Mouse (Mus musculus) frontal cortex, adult 2 months (tissue): ENCODE data around the gene Ccdc146. TPM values are rescaled to one million over a fixed set of nuclear protein-coding genes. Genes with fewer than 3 reads are reported as not detected.
A peak's percentile ranks its signal among the peaks of the same experiment; 100 is the strongest.

Source experiments
- DNase-seq, 2 experiments: peaks; one replicate each; pipeline ENCODE4 v3.0.0; 2022; ENCODE audit warnings: low spot score in 1 of 2; ENCODE audit errors: extremely low spot score in 1 of 2
- polyA plus RNA-seq: library from polyadenylated mRNA; depleted of rRNA; stranded (reverse); fragments of >200 nt; gene quantifications from 2 replicates; pipeline ENCODE4 v1.2.3, GENCODE M21; 2012; rRNA removed

Ccdc146 gene
- 0.22 and 0.23 TPM in 2 replicates for polyA plus RNA-seq

DNA sequence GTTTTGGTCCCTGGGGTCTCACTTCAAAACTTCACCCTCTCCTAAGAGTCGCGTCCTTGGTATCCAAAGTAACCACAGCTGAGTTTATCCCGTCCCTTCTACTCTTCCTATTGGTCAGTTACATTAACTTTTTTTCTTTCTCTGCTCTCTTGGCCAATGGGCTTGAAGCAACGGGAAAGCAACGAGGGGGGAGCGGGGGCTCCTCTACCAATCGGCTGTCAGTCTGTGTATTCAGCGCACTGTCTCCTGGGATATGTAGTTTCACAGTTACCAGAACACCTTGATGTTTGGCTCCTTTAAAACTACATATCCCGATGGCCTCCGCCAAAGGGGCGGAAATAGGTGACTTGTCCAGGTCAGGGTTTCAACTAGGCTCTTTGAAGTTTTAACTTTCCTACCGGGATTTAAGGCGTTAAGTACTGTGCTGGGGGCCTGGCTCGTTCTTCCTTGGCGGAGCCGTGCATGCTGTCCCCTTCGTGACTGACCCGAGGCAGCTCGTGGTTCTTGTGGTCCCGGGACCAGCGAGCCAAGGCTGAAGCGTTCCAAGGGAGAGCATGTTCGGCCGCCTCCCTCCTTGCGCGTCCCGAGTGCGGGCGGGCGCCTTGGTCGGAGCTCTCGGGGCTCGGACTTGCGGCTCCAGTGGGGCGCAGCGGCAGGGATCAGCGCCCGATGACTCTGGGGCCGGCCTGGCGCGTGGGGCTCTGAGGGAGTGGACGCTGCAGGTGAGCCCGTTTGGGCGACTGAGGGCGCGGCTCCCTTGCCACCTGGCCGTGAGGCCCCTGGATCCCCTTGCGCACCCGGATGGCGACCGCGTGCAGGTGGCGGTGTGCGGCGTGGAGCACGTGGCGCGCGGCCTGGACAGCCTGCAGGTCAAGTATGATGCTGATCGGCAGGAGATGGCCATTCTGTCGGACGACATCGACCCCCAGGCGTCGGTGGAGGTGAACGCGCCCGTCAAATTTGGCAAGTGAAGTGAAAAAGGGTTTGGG lies at the start of gene Ccdc146, which contains the start of gene Fam185a:
Gene Ccdc146, minus strand, starts transcription at position 64 of the 989 bp plus-strand sequence.
Gene Fam185a, plus strand, starts transcription at position 345 of the 989 bp plus-strand sequence.
- DNase-seq: peak; percentile 97 to 98

- no peak for DNase-seq
These were observed 43.6 kb upstream of the Ccdc146 start for GRCm38 (mm10) chr5:21468100-21468499.

- DNase-seq: no peak
These were observed 42.9 kb upstream of the Ccdc146 start for GRCm38 (mm10) chr5:21467387-21467786.

GRCm38 (mm10) chr5:21440833-21441530 lies 16.5 kb upstream of the Ccdc146 start:
- DNase-seq: peak in 1 of 2 experiments; percentile 27

- DNase-seq: no peak
These were observed 15.1 kb upstream of the Ccdc146 start for GRCm38 (mm10) chr5:21439446-21440110.

DNA sequence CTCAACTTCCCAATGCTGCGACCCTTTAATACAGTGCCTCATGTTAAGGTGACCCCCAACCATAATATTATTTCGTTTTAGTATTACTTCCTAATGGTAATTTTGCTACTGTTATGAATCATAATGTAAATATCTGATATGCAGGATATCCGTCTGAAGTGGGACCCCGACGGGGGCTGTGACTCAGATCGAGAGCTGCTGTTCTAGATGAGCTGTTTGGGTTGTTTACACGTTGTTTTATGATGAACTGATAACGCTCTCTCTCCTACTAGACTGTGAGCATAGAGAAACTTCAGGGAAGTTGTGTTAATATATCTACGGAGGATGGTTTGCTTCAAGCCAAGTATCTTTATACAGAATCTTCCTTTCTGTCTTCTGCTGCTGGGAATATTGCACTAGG lies 14.0 kb upstream of the Ccdc146 start:
- no peak for DNase-seq

GRCm38 (mm10) chr5:21436471-21436975 lies 12.0 kb upstream of the Ccdc146 start:
- no peak for DNase-seq

DNA sequence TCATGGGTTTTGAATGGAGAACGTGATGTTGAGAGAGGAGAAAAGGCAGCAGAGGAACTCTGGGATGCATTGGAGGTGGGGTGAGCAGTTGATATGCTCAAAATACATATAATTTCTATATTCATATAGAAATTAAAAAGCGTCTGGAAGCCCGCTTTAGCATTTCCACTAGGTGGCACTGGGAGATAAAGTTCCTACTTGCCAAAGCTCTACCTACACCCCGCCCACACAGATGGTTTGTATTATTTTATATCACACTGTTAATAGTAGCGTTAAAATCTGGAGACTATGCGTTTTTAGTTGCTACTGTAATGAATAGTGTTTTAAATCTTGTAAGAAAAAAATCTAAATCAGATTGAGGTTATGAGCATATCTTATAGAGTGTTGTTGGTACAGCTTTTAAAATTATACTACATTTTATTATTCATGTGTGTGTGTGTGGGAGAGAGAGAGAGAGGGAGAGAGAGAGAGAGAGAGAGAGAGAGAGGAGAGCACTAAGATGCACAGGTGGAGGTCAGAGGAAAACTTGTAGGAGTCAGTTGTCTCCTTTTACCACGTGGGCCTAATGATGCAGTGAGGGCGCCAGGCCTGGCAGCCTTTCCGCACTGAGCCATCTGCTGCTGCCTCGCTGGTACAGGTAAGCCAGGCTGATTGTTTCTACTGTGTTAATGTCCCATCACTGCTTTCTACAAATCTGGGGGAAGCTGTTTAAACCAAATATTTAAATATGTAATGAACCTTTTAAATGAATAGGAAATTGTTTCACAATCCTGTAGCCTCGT lies 9.9 kb upstream of the Ccdc146 start:
- peak; percentile 23 to 74 for DNase-seq

- no peak for DNase-seq
These were observed 2.2 kb upstream of the Ccdc146 start for GRCm38 (mm10) chr5:21426666-21427065.

DNA sequence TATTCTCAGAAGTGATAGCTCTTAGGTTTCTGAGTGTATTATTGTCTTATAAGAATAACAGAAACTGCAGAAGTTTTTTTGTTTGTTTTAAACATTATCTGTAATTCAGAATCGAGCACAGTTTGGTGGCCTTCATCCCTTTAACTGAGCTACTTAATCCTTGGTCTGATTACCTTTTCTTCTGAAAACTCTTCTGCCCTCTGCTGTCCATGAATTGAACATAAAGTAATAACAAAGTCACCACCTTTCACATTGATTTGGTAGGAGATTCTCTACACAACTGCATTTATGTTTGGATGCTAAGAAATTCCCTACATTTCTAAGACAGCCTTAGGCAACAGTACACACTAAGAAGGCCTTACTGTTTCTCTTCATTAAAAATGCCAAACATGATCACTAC lies 3.9 kb downstream of the Ccdc146 start:
- DNase-seq: peak in 1 of 2 experiments; percentile 63

DNA sequence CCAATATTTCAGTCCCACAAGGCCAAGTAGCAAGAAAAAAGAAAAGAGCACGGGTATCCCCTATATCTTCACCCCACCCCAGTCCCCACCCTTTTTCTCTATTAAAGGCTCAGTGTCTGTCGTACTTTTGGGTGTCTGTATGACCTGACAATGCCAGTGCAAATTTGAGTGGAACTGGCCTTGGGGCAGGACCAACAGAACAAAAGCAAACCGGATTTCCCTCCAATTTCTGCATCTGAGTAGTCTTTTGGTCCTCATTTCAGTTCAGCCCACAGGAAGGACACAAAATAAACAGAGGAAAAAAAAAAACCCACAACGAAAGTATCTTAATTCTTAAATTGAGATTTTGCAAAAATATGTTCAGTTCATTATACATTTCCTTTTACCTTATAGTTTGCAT lies 5.9 kb downstream of the Ccdc146 start:
- DNase-seq: no peak

- no peak for DNase-seq
These were observed 10.2 kb downstream of the Ccdc146 start for GRCm38 (mm10) chr5:21414116-21414820.

GRCm38 (mm10) chr5:21413322-21413721 lies 11.2 kb downstream of the Ccdc146 start:
- DNase-seq: no peak

- DNase-seq: no peak
These were observed 12.4 kb downstream of the Ccdc146 start for GRCm38 (mm10) chr5:21412056-21412455.

GRCm38 (mm10) chr5:21411261-21411666 lies 13.2 kb downstream of the Ccdc146 start:
- no peak for DNase-seq

DNA sequence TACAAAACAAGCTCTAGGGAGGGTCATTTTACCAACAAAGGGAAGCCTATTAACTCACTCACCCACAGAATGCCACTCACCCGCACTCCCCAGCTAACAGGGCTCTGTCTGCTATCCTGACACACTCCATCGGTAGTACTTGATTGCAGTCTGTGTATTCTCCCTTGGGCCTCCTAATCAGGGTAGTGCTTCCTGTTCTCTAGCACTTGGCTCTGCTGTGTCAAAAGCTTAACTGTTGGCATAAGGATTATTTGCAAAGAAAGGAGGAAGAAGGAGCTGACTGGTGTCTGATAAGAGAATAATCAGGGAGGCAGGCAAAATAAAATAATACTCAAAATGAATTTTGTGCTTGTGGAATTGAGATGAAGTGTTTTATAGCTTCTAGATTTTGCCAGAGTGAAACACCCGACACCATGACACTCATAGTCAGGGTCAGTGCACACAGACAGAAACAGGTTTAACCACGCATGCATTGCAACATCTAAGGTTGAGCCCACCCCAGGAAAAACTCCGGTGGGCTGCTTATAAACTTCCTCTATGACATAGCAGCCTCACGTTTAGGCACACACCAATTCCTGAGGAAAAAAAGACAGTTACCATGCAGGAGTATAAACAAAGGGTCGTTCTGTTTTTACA lies 29.2 kb downstream of the Ccdc146 start:
- DNase-seq: no peak

DNA sequence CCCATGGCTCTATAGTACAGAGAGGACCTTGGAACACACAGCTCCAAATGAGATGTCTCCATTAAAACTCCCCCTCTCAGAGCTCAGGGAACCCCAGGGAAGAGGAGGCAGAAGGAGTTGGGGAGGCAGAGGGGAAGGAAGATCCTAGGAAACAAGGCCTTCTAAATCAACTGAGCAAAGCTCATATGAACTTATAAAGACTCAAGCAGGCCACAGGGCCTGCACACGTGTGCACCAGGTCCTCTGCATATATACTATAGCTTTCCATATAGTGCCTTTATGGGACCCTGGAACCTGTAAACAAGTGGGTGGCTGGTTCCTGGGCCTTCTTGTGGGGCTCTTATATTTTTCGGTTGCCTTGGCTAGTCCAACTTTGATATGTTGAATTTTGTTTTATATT lies 29.9 kb downstream of the Ccdc146 start:
- no peak for DNase-seq

DNA sequence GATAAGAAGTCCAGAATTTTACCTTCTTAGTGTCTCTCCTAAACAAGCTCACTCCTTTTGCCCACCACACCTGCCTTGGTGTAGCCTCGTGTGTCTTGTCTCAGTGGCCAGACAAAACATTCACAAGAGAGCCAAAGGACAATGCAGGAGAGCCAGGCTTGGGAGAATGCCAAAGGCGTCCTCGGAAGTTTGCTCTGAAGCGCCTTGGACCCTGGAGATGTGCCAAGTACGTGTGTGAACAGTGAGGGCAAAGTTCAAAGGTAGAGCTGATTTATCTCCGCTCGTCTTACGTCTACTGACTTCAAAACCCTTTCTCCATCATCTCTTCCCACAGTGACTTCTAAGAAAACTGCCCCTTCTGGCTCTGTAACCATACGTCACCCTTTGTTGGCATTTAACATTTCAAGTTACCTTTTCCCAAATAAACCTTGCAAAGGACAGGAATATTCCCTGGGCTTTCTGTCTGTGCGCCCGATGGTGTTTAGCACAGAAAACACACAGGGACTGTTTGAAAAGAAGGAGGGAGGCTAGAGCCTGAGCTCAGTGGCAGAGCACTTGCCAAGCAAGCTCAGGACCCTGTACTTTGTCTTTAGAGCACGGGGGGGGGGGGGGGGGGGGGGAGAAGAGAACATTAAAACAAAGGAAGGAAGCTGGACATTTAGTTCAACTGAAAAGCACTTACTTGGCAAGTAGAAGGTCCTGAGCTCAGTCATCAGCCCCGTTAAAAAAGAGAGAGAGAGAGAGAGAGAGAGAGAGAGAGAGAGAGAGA lies 32.7 kb downstream of the Ccdc146 start:
- DNase-seq: no peak
